Mouse (Mus musculus): Measurements from ENCODE around the gene Map4. TPM values are rescaled to one million over a fixed set of nuclear protein-coding genes. Genes with fewer than 3 reads are reported as not detected.

Gene Map4
- polyA plus RNA-seq, 1 experiment from 2014 or later = 25.4 TPM

DNA sequence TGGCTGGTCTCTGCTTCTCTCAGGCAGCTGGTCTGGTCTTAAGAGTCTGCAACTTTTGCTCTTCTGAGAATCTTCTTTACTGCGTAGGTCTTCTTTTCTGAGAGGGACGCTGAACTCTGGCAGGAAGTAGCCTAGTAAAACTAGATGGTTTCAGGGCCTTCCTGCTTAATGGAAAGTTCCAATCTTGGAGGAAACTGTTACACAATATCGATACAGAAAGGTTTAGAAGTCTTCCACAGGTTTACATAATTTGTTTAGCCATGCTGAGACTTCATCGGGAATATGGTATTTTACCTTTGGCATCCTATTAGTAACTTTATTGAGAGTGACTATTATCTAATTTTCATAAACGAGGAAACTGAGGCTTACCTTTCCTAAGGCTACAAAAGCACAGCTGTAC is 1.2 kb upstream of the Map4 start:
- Histone ChIP-seq H3K4me1 (replicated peaks; ENCODE audit: control insufficient read depth, insufficient read depth) (no peaks in the 10 kb centered on the region), H3K9ac (ENCODE audit: low read length) (no peak overlapping the region), H3K36me3 (ENCODE audit: control insufficient read depth, insufficient read depth, low read length) (no peaks in the 10 kb centered on the region), H3K4me3 (ENCODE audit: low read depth, low read length) (no peak overlapping the region), H3K9me3 (ENCODE audit: control insufficient read depth, low read length) (no peaks in the 10 kb centered on the region), H3K27me3 (ENCODE audit: control insufficient read depth, insufficient read depth, low read length) (no peaks in the 10 kb centered on the region), H3K4me2 (replicated peaks; ENCODE audit: low read depth) (no peak overlapping the region), H3K27ac (replicated peaks) (no peak overlapping the region)
- DNase-seq (ENCODE audit: low spot score) (no peak), ATAC-seq (ENCODE audit: low FRiP score, low TSS enrichment) (no peak)
- 84% methylated on average over 5 of the region's 5 CpGs for WGBS
- TF ChIP-seq EP300 (optimal IDR thresholded peaks at IDR 0.05) (no peak), CTCF (IDR thresholded peaks at IDR 0.05; ENCODE audit: low read depth) (no peak)

DNA sequence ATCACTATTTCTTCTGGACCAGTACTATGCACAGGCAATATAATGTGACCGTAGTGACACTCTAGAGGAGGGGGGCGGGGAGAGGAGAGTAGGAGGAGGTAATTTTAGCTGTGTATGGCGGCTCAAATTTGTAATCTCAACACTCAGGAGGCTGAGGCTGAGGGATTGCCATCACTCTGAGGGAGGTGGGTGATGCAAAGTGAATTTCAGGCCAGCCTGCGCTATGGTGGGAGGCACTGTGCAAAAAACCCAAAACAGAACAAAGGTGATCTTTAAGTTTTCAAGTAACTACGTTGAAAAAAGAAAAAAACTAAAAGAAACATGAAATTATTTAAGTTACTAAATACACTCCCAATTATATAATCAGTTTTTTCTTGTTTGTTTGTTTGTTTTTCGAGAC is 508 bp upstream of the Map4 start:
- 0 out of 2 replicates have a peak overlapping the region, but pooled peaks have one; percentile 91 for H3K4me3 ChIP-seq (ENCODE audit: low read depth, low read length)
- no peaks in the 10 kb centered on the region for H3K36me3 ChIP-seq (ENCODE audit: control insufficient read depth, insufficient read depth, low read length)
- no peak for ATAC-seq (ENCODE audit: low FRiP score, low TSS enrichment)
- no peaks in the 10 kb centered on the region for H3K27me3 ChIP-seq (ENCODE audit: control insufficient read depth, insufficient read depth, low read length)
- H3K4me2 ChIP-seq (replicated peaks; ENCODE audit: low read depth) = peak overlapping the region; percentile 93; the same call in 1 of the 2 replicates
- no peaks in the 10 kb centered on the region for H3K4me1 ChIP-seq (replicated peaks; ENCODE audit: control insufficient read depth, insufficient read depth)
- no peak for TF ChIP-seq EP300 (optimal IDR thresholded peaks at IDR 0.05)
- TF ChIP-seq CTCF (IDR thresholded peaks at IDR 0.05; ENCODE audit: low read depth) = no peak
- DNase-seq (ENCODE audit: low spot score) = no peak
- 73% methylated on average over 6 of the region's 6 CpGs for WGBS
- H3K9me3 ChIP-seq (ENCODE audit: control insufficient read depth, low read length) = no peaks in the 10 kb centered on the region
- H3K27ac ChIP-seq (replicated peaks) = no peak overlapping the region; the same call in 1 of the 2 replicates
- H3K9ac ChIP-seq (ENCODE audit: low read length) = no peak overlapping the region

DNA sequence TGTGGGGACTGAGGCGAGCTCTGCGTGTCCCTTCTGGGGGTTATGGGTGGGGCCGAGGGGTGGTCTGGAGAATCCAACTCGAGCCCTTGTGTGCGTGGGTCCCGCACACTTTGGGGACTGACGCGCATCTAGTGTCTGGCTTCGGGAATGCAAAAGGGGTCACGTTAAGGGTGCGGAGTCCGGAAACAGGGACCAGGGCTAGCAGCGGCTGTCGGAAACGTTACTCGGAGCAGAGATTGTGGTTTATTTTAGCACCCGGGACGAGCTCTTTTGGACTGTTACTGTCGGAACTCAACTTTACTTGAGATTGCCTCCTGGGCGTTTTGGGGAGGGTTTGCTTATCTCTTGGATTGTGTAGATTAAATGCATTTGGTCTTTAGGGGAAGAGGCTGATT is 1.1 kb downstream of the Map4 start:
- no peak for ATAC-seq (ENCODE audit: low FRiP score, low TSS enrichment)
- no peaks in the 10 kb centered on the region for H3K4me1 ChIP-seq (replicated peaks; ENCODE audit: control insufficient read depth, insufficient read depth)
- H3K9ac ChIP-seq (ENCODE audit: low read length) = peak overlapping the region; percentile 86
- DNase-seq (ENCODE audit: low spot score) = peak; percentile 43
- H3K36me3 ChIP-seq (ENCODE audit: control insufficient read depth, insufficient read depth, low read length) = no peaks in the 10 kb centered on the region
- H3K4me2 ChIP-seq (replicated peaks; ENCODE audit: low read depth) = peak overlapping the region; percentile 93
- 0% methylated on average over 20 of the region's 20 CpGs for WGBS
- H3K9me3 ChIP-seq (ENCODE audit: control insufficient read depth, low read length) = no peaks in the 10 kb centered on the region
- H3K27me3 ChIP-seq (ENCODE audit: control insufficient read depth, insufficient read depth, low read length) = no peaks in the 10 kb centered on the region
- TF ChIP-seq EP300 (optimal IDR thresholded peaks at IDR 0.05) = no peak
- TF ChIP-seq CTCF (IDR thresholded peaks at IDR 0.05; ENCODE audit: low read depth) = no peak
- H3K27ac ChIP-seq (replicated peaks) = peak overlapping the region; percentile 95
- H3K4me3 ChIP-seq (ENCODE audit: low read depth, low read length) = peak overlapping the region; percentile 91

DNA sequence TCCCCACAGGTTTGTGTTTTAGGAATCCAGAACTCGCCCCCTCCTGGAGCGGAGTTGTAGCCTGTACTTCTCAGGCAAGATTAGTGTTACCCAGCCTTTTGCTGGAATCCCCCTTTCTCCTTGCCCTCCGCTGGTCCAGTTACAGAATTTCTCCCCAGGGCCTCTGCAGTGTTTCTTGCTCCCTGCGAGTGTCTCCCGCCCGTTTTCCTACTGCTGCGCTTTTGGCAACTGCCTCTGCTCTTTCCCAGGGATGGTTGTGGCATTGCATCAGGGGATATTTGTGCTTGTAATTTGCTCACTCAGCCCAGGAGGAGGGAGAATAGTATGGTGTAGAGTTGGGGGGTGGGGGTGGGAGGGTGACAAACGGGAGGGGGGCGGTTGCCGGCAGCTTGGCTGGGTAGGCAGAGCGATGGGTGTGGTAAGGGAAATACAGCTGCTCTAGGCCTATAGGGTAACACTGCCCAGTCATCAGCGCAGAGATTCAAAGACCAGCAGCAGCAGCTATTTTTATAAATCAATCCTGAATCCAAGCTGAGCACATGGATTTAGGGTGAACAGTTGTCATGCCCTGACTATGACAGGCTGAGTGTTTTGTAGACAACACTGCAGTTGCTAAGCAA is 1.6 kb downstream of the Map4 start:
- Histone ChIP-seq H3K36me3 (ENCODE audit: control insufficient read depth, insufficient read depth, low read length) (no peaks in the 10 kb centered on the region), H3K9me3 (ENCODE audit: control insufficient read depth, low read length) (no peaks in the 10 kb centered on the region), H3K27me3 (ENCODE audit: control insufficient read depth, insufficient read depth, low read length) (no peaks in the 10 kb centered on the region), H3K27ac (replicated peaks) (peak overlapping the region; percentile 95), H3K4me3 (ENCODE audit: low read depth, low read length) (peak overlapping the region; percentile 91), H3K4me1 (replicated peaks; ENCODE audit: control insufficient read depth, insufficient read depth) (no peaks in the 10 kb centered on the region), H3K9ac (ENCODE audit: low read length) (peak overlapping the region; percentile 86), H3K4me2 (replicated peaks; ENCODE audit: low read depth) (peak overlapping the region; percentile 93)
- TF ChIP-seq CTCF (IDR thresholded peaks at IDR 0.05; ENCODE audit: low read depth) (peak; percentile 30), EP300 (optimal IDR thresholded peaks at IDR 0.05) (no peak)
- DNase-seq (ENCODE audit: low spot score) (peak; percentile 59), ATAC-seq (ENCODE audit: low FRiP score, low TSS enrichment) (peak; percentile 17; the same call in 1 of the 2 replicates)
- WGBS = 1% methylated on average over 12 of the region's 12 CpGs

DNA sequence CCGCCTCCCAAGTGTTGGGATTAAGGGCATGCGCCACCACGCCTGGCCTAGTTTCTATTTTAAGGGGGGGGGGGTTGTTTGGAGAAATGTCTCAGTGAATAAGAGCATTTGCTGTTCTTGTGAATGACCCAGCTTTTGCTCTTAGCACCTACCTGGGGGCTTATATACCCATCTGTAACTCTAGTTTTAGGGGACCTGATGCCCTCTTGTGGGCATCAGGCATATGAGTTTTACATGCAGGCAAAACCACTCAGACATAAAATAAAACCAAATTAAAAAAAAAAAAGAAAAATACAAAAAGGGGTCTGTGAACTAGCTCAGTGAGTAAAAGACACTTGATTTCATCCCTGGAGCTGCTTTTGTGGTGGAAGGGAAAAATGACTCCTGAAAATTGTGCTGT is 8.1 kb downstream of the Map4 start:
- TF ChIP-seq EP300 (optimal IDR thresholded peaks at IDR 0.05) (no peak), CTCF (IDR thresholded peaks at IDR 0.05; ENCODE audit: low read depth) (peak; percentile 53)
- H3K9ac ChIP-seq (ENCODE audit: low read length) = no peak overlapping the region
- H3K27me3 ChIP-seq (ENCODE audit: control insufficient read depth, insufficient read depth, low read length) = no peaks in the 10 kb centered on the region
- H3K4me1 ChIP-seq (replicated peaks; ENCODE audit: control insufficient read depth, insufficient read depth) = no peaks in the 10 kb centered on the region
- DNase-seq (ENCODE audit: low spot score) (no peak), ATAC-seq (ENCODE audit: low FRiP score, low TSS enrichment) (no peak)
- H3K27ac ChIP-seq (replicated peaks) = no peak overlapping the region
- H3K4me2 ChIP-seq (replicated peaks; ENCODE audit: low read depth) = no peak overlapping the region
- no peak overlapping the region for H3K4me3 ChIP-seq (ENCODE audit: low read depth, low read length)
- no peaks in the 10 kb centered on the region for H3K36me3 ChIP-seq (ENCODE audit: control insufficient read depth, insufficient read depth, low read length)
- H3K9me3 ChIP-seq (ENCODE audit: control insufficient read depth, low read length) = no peaks in the 10 kb centered on the region
- 92% methylated on average over 3 of the region's 3 CpGs for WGBS

DNA sequence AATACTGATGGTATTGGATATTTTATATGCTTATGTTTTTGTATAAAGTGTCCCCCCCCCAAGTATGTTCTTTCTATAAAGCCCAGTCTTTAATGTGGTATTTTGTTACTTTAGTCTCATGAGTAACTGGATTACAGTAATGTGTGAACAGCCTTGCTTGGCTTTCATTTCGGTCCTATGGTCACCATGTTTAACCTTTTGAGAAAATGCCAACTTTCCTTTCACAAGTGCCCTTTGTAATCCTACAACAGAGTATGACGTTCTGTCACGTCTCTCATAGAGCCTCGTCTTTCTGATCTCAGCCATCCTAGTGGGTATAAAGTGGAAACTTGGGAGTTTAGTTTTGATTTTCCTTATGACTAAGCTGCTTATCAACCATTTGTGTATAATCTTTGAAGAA is 11.5 kb downstream of the Map4 start:
- 51% methylated on average over 4 of the region's 4 CpGs for WGBS
- no peak for DNase-seq (ENCODE audit: low spot score)

More for the DNA sequence above, 11.5 kb downstream of the Map4 start:
- Histone ChIP-seq H3K9ac (ENCODE audit: low read length) (no peak overlapping the region), H3K4me2 (replicated peaks; ENCODE audit: low read depth) (no peak overlapping the region), H3K27me3 (ENCODE audit: control insufficient read depth, insufficient read depth, low read length) (no peaks in the 10 kb centered on the region), H3K27ac (replicated peaks) (no peak overlapping the region), H3K36me3 (ENCODE audit: control insufficient read depth, insufficient read depth, low read length) (no peaks in the 10 kb centered on the region), H3K4me3 (ENCODE audit: low read depth, low read length) (no peak overlapping the region), H3K9me3 (ENCODE audit: control insufficient read depth, low read length) (no peaks in the 10 kb centered on the region), H3K4me1 (replicated peaks; ENCODE audit: control insufficient read depth, insufficient read depth) (no peaks in the 10 kb centered on the region)
- TF ChIP-seq EP300 (optimal IDR thresholded peaks at IDR 0.05) (no peak), CTCF (IDR thresholded peaks at IDR 0.05; ENCODE audit: low read depth) (no peak)
- ATAC-seq (ENCODE audit: low FRiP score, low TSS enrichment) = no peak

Measured in stomach, postnatal 0 days (tissue).